Mouse (Mus musculus) liver, embryonic 16.5 days (tissue): ENCODE measurements at regions not wholly inside any gene's neighbourhood (a gene's known extent, or its start where the extent isn't known, plus 50 kb on each side); places are given as distances from the start of the nearest gene placed in this dataset.

Experiments
- ATAC-seq: fragments of 200-750 bp; cut with Nextera tagmentation; 2 replicates; pipeline ENCODE4 v1.8.0; 2017; ENCODE audit warnings: low read depth, mild to moderate bottlenecking, moderate number of reproducible peaks, moderate library complexity
- H3K27ac ChIP-seq: fragments of 300-500 bp; sonication (generic); 2 replicates; pipeline ENCODE4 v1.5.1; 2014; ENCODE audit warnings: mild to moderate bottlenecking, low read length
- H3K27me3 ChIP-seq: fragments of 300-500 bp; sonication (generic); 2 replicates; pipeline ENCODE4 v1.6.1; 2014; ENCODE audit warnings: low read depth, low read length, mixed read lengths; ENCODE audit not compliant: control insufficient read depth, insufficient read depth
- H3K36me3 ChIP-seq: fragments of 300-500 bp; sonication (generic); 2 replicates; pipeline ENCODE4 v1.6.1; 2014; ENCODE audit warnings: mild to moderate bottlenecking; ENCODE audit not compliant: control insufficient read depth, insufficient read depth
- H3K4me1 ChIP-seq: fragments of 300-500 bp; sonication (generic); 2 replicates; pipeline ENCODE4 v1.6.1; 2014; ENCODE audit warnings: low read depth, low read length, mixed read lengths; ENCODE audit not compliant: control insufficient read depth
- H3K4me2 ChIP-seq: fragments of 300-500 bp; sonication (generic); 2 replicates; pipeline ENCODE4 v1.6.1; 2014; ENCODE audit warnings: low read depth, low read length, mixed read lengths
- H3K4me3 ChIP-seq: fragments of 300-500 bp; sonication (generic); 2 replicates; pipeline ENCODE4 v1.5.1; 2014; ENCODE audit warnings: low read depth, mild to moderate bottlenecking, low read length
- H3K9ac ChIP-seq: fragments of 300-500 bp; sonication (generic); 2 replicates; pipeline ENCODE4 v1.6.1; 2014; ENCODE audit warnings: low read depth, low read length
- H3K9me3 ChIP-seq: fragments of 300-500 bp; sonication (generic); replicated peaks from 2 replicates; pipeline ENCODE4 v1.6.1; 2016; ENCODE audit warnings: low read length; ENCODE audit not compliant: control insufficient read depth
- WGBS: fragments of 180-500 bp; shearing (Covaris S2); extraction: QIAGEN DNeasy Blood & Tissue Kit; methylation state at CpG from one replicate; pipeline ENCODE4 v1.1.7; 2014; ENCODE audit not compliant: insufficient replicate concordance; 5-methylcytosine and 5-hydroxymethylcytosine counted together

DNA sequence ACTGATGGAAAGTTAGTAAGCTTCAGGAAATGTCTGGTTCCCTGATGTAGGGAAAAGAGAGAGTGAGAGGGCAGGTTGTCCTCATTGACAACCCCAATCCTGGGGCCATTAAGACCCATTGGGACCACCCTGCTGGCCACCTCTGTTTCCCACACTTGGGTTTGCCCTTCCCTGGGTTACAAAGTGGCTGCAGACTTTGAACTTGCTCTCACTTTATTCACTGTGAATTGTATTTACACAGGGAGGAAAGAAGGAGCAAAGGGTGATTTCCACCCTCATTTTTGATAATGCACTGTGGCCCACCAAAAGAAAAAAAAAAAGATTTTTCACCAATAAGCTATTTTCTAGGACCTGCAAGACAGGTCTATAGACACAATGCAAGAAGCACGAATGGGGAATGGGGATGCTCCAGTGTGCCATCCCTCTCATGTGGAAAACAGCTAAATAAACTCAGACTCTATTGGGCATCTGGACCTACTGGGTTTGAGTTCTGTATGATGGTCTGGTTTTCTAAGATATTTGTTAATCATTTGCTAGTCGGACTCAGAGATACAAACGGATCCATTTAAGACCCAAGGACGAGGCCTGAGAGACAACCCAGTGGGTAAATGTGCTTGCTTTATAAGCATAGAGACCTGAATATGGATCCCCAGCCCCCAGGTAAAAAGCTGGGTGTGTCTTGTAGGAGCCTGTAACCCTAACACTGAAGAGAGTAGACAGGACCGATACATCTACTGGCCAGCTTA lies 50.2 kb upstream of the Ttc29 start:
- Histone ChIP-seq H3K27me3 (no peaks in the 10 kb centered on the region), H3K36me3 (no peaks in the 10 kb centered on the region), H3K27ac (no peak overlapping the region), H3K4me2 (no peak overlapping the region), H3K4me1 (no peaks in the 10 kb centered on the region), H3K9me3 (no peaks in the 10 kb centered on the region), H3K4me3 (no peak overlapping the region), H3K9ac (no peak overlapping the region)
- WGBS = 58% methylated on average over 5 of the region's 5 CpGs
- ATAC-seq = no peak
